Mouse (Mus musculus) mesoderm, embryonic 11.5 days (tissue): Measurements from ENCODE around the gene Mtr.

Experiments used
- DNase-seq: peaks from one replicate; pipeline ENCODE4 v3.0.0-alpha.2; 2012; ENCODE audit warnings: low read depth, low spot score

The Mtr gene

GRCm38 (mm10) chr13:12243991-12244390 is 13.9 kb downstream of the Mtr start:
- DNase-seq: no peak

GRCm38 (mm10) chr13:12232141-12232540 is 25.8 kb downstream of the Mtr start:
- DNase-seq: no peak

GRCm38 (mm10) chr13:12228248-12228647 is 29.7 kb downstream of the Mtr start:
- no peak for DNase-seq

GRCm38 (mm10) chr13:12227606-12228005 is 30.3 kb downstream of the Mtr start:
- no peak for DNase-seq

- no peak for DNase-seq
These were observed 39.3 kb downstream of the Mtr start for GRCm38 (mm10) chr13:12218603-12219002.

GRCm38 (mm10) chr13:12214922-12215321 is 43.0 kb downstream of the Mtr start:
- no peak for DNase-seq

GRCm38 (mm10) chr13:12211058-12211457 is 46.9 kb downstream of the Mtr start:
- DNase-seq: no peak

GRCm38 (mm10) chr13:12210023-12210762 is 47.7 kb downstream of the Mtr start:
- peak; percentile 75 for DNase-seq

- no peak for DNase-seq
These were observed 57.5 kb downstream of the Mtr start for GRCm38 (mm10) chr13:12200372-12200771.

- DNase-seq: no peak
These were observed 59.4 kb downstream of the Mtr start for GRCm38 (mm10) chr13:12198486-12198885.

- no peak for DNase-seq
These were observed 61.1 kb downstream of the Mtr start for GRCm38 (mm10) chr13:12196861-12197260.

GRCm38 (mm10) chr13:12196012-12196411 is 61.9 kb downstream of the Mtr start:
- no peak for DNase-seq

GRCm38 (mm10) chr13:12194942-12195662 is 62.8 kb downstream of the Mtr start:
- DNase-seq: no peak

GRCm38 (mm10) chr13:12189219-12189618 is 68.7 kb downstream of the Mtr start:
- no peak for DNase-seq

- DNase-seq: no peak
These were observed 69.1 kb downstream of the Mtr start for GRCm38 (mm10) chr13:12188804-12189203.

- no peak for DNase-seq
These were observed 78.4 kb downstream of the Mtr start for GRCm38 (mm10) chr13:12179481-12179880.

- no peak for DNase-seq
These were observed 81.2 kb downstream of the Mtr start for GRCm38 (mm10) chr13:12176761-12177160.

- DNase-seq: no peak
These were observed 81.8 kb downstream of the Mtr start for GRCm38 (mm10) chr13:12175988-12176736.

GRCm38 (mm10) chr13:12167276-12167675 is 90.6 kb downstream of the Mtr start:
- DNase-seq: no peak

- DNase-seq: no peak
These were observed 91.5 kb downstream of the Mtr start for GRCm38 (mm10) chr13:12166386-12166785.

GRCm38 (mm10) chr13:12165461-12166058 is 92.4 kb downstream of the Mtr start:
- DNase-seq: no peak

GRCm38 (mm10) chr13:12162457-12162856 is 95.5 kb downstream of the Mtr start:
- no peak for DNase-seq
